Mouse (Mus musculus) lung, postnatal 25 days (tissue): ENCODE results near the gene Arnt.
A peak's percentile ranks its signal among the peaks of the same experiment; 100 is the strongest.

Experiments used
- DNase-seq: peaks from one replicate; pipeline ENCODE4 v3.0.0; 2022; ENCODE audit warnings: low spot score

Arnt gene

GRCm38 (mm10) chr3:95457758-95458157 lies 23.6 kb downstream of the Arnt start:
- DNase-seq = peak; percentile 35

- no peak for DNase-seq
These were observed 25.2 kb downstream of the Arnt start for GRCm38 (mm10) chr3:95459381-95459780.

GRCm38 (mm10) chr3:95463852-95464251 lies 29.7 kb downstream of the Arnt start:
- no peak for DNase-seq

GRCm38 (mm10) chr3:95478966-95479365 lies 44.8 kb downstream of the Arnt start:
- DNase-seq = no peak

- DNase-seq = no peak
These were observed 52.2 kb downstream of the Arnt start for GRCm38 (mm10) chr3:95486421-95486820.

GRCm38 (mm10) chr3:95488679-95489078 lies 54.5 kb downstream of the Arnt start:
- no peak for DNase-seq

GRCm38 (mm10) chr3:95490238-95490637 lies 56.0 kb downstream of the Arnt start:
- DNase-seq = no peak

GRCm38 (mm10) chr3:95494342-95494741 lies 60.2 kb downstream of the Arnt start:
- peak; percentile 29 for DNase-seq

GRCm38 (mm10) chr3:95498229-95498628 lies 64.0 kb downstream of the Arnt start:
- no peak for DNase-seq

GRCm38 (mm10) chr3:95499024-95499423 lies 64.8 kb downstream of the Arnt start, which contains the start of gene Ctsk:
Ctsk (plus strand) TSS chr3:95499256.
- no peak for DNase-seq

- DNase-seq = peak; percentile 18
These were observed 65.4 kb downstream of the Arnt start for GRCm38 (mm10) chr3:95499496-95500140.

- DNase-seq = no peak
These were observed 68.1 kb downstream of the Arnt start for GRCm38 (mm10) chr3:95502312-95502711.

GRCm38 (mm10) chr3:95509348-95509747 lies 75.2 kb downstream of the Arnt start:
- no peak for DNase-seq

- DNase-seq = peak; percentile 42
These were observed 77.5 kb downstream of the Arnt start for GRCm38 (mm10) chr3:95511611-95512180.

- DNase-seq = no peak
These were observed 82.4 kb downstream of the Arnt start for GRCm38 (mm10) chr3:95516614-95517041.

GRCm38 (mm10) chr3:95517493-95517898 lies 83.3 kb downstream of the Arnt start:
- DNase-seq = peak; percentile 61

GRCm38 (mm10) chr3:95518891-95519290 lies 84.7 kb downstream of the Arnt start:
- DNase-seq = peak; percentile 34

- DNase-seq = no peak
These were observed 85.1 kb downstream of the Arnt start for GRCm38 (mm10) chr3:95519315-95519714.

GRCm38 (mm10) chr3:95520100-95520499 lies 85.9 kb downstream of the Arnt start:
- no peak for DNase-seq

- DNase-seq = peak; percentile 42
These were observed 87.0 kb downstream of the Arnt start for GRCm38 (mm10) chr3:95521168-95521567.

GRCm38 (mm10) chr3:95523662-95524061 lies 89.5 kb downstream of the Arnt start:
- peak; percentile 51 for DNase-seq

GRCm38 (mm10) chr3:95524673-95525072 lies 90.5 kb downstream of the Arnt start:
- DNase-seq = no peak

- DNase-seq = no peak
These were observed 91.9 kb downstream of the Arnt start for GRCm38 (mm10) chr3:95526111-95526510.
